Mouse (Mus musculus): Measurements from ENCODE around the gene Tle1. TPM values are rescaled to one million over a fixed set of nuclear protein-coding genes. Genes with fewer than 3 reads are reported as not detected.

Tle1 gene
- polyA plus RNA-seq, 1 experiment, result 36.2 TPM

DNA sequence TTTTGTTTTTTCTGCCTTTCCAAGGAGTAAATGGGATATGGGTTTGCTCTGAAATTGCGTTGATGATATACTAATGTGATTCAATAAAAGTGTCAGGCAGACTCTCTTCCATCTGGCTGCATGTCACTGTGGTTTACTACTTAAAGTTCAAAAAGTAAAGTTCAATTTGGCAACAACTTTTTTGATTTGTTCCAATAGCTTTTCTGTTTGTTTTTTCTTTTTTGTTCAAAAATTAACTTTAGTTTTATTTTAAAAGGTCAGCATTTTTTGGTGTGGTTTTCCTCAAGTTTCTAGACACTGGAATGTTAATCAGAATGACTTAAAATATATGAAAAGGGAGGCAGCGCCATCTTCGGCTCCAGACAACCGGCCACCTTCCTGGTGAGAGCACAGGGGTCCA is 112.9 kb downstream of the Tle1 start:
- WGBS, result 89% methylated on average over 4 of the region's 4 CpGs
- Histone ChIP-seq H3K4me3 (replicated peaks; ENCODE audit: extremely low read depth, low read depth, low read length) (no peak overlapping the region), H3K4me1 (ENCODE audit: control insufficient read depth, insufficient read depth, low read length) (no peaks in the 10 kb centered on the region)
- DNase-seq, result no peak
- TF ChIP-seq POLR2A (IDR thresholded peaks at IDR 0.05; ENCODE audit: borderline replicate concordance, extremely low read depth, low read depth, low read length) (no peak), CTCF (IDR thresholded peaks at IDR 0.05; ENCODE audit: insufficient read depth, low read length) (no peak)

DNA sequence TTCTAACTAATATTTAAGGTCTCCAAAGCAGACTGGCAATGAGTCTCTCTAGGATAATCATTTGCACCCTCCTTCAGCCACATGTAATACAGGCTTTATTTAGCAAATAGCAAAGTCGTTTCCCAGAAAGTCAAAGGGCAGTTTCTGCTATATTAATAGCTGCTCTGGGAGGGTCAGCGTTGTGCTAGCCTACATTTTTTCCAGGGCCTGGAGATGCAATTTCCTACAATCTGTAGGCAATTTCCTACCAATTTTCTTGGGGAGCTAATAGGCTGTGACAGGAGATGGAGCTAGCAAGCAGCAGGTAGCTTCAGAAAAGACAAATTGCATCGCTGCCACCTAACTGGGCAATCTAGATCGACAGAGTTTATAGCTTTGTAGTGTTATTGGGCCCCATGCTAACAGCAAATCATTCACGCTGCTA is 131.6 kb downstream of the Tle1 start:
- no peak for DNase-seq
- no peaks in the 10 kb centered on the region for H3K4me1 ChIP-seq (ENCODE audit: control insufficient read depth, insufficient read depth, low read length)
- 62% methylated on average over 5 of the region's 5 CpGs for WGBS
- H3K4me3 ChIP-seq (replicated peaks; ENCODE audit: extremely low read depth, low read depth, low read length), result no peak overlapping the region
- TF ChIP-seq POLR2A (IDR thresholded peaks at IDR 0.05; ENCODE audit: borderline replicate concordance, extremely low read depth, low read depth, low read length) (no peak), CTCF (IDR thresholded peaks at IDR 0.05; ENCODE audit: insufficient read depth, low read length) (no peak)

DNA sequence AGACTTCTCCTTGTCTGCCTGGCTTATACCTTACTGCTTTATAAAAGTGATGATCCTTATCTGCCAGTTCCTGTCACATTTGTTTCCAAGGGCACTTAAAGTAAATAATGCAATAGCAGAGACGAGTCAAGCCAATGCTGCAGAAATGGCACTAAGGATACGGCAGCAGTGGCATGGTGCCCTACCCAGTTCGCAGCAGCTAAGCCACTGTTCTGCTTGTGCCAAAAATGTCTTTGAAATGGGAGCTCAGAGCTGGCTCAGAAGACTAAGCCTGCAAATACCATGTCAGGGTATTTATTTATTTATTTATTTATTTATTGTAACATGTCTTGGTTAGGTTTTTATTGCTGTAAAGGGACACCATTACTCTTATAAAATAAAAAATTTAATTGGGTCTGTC is 132.8 kb downstream of the Tle1 start:
- Histone ChIP-seq H3K4me3 (replicated peaks; ENCODE audit: extremely low read depth, low read depth, low read length) (no peak overlapping the region), H3K4me1 (ENCODE audit: control insufficient read depth, insufficient read depth, low read length) (no peaks in the 10 kb centered on the region)
- DNase-seq, result no peak
- WGBS, result 47% methylated on average over 3 of the region's 3 CpGs
- TF ChIP-seq CTCF (IDR thresholded peaks at IDR 0.05; ENCODE audit: insufficient read depth, low read length), result no peak
- no peak for TF ChIP-seq POLR2A (IDR thresholded peaks at IDR 0.05; ENCODE audit: borderline replicate concordance, extremely low read depth, low read depth, low read length)
